Mouse (Mus musculus) spleen, adult 2 months (tissue): Measurements from ENCODE around the gene Akr1d1.

Source experiments
- CTCF ChIP-seq: fragments of 200-500 bp; IDR thresholded peaks from 2 replicates; pipeline ENCODE4 v1.5.1; 2011; ENCODE audit warnings: mild to moderate bottlenecking, inconsistent platforms; ENCODE audit not compliant: insufficient read depth, insufficient read length, insufficient replicate concordance; ENCODE audit errors: extremely low read depth
- POLR2A ChIP-seq: fragments of 200-500 bp; IDR thresholded peaks from 2 replicates; pipeline ENCODE4 v1.6.1; 2011; ENCODE audit warnings: low read depth, low read length, inconsistent platforms

- TF ChIP-seq CTCF, result no peak
- no peak for TF ChIP-seq POLR2A
Observed at GRCm38 (mm10) chr6:37615490-37615889, 85.5 kb downstream of the Akr1d1 start.
